Mouse (Mus musculus) gastrocnemius, postnatal 10 days (tissue): ENCODE data around the gene Zmiz1. TPM values are rescaled to one million over a fixed set of nuclear protein-coding genes. Genes with fewer than 3 reads are reported as not detected.

Experiments
- DNase-seq: peaks from one replicate; pipeline ENCODE4 v3.0.0; 2021; ENCODE audit warnings: mixed read lengths
- total RNA-seq, 2 experiments: library from RNA; stranded (reverse); gene quantifications; 2 replicates each; pipeline ENCODE4 v1.2.3; 2021

Gene Zmiz1
- total RNA-seq, 2 experiments from 2014 or later: 31.6 to 43.8 TPM

DNA sequence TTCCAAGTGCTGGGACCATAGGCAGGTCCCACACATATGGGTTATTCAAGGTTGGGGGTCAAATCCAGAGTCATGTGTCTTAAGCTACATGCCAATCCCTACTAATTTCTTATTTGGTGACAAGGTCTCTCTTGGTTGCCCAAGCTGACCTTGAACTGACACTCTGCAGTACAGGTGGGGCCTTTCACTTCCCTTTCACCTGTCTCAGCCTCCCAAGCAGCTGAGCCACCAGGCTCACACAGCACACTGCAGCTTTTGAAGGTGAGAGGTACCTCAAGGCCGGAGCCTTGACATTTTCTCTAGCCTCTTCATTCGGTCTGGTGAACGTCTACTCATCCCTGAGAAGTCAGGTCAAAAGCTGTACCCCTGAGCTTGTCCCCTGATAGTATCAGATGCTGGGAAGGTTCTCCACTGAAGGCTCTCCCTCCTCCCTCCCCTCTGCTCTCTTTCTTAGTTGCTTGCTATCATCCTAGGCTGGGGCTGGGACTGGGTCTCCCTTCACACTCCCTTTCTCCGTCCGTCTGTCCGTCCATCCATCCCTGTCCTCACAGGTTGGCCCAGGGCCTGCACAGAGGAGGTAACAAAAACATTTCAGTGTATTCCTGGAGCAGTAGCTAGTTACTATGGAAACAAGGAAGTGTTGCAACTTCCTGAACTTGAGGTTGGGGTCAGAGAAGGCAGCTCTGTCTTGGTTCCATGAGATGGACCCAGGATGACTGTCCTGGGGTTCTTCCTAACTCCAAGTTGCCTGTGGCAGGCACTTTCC is 13.3 kb downstream of the Zmiz1 start:
- no peak for DNase-seq

DNA sequence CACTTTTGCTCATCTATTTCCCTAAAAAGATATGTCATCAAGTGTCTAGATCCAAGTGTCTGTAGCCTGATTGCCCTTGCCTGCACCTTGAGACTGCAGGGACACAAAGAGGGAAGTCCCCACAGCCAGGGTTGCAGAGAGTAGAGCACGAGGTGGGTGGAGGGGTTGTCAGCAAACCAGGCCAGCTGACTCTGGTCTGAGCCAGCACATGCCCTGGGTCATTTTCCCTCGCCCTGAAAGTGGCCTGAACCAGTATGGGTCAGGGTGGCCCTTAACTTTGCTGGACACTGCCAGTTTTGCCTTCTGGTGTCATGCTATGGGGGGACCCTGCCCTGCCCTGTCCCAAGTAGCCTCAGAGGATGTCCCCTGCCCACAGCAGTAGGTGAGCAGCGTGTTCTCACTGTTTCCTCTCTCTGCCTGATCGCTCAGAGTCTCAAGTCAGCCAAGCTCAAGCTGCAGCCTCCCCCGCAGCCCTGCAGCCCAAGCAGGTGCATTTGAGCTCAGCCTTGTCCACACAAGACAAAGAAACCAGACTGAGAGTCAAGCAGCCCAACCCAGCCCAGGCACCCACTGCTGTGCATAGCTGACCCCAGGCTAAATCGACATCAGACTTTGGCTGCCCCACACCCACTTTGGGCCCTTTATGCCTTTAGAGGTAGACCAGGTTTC is 14.1 kb downstream of the Zmiz1 start:
- DNase-seq: no peak

DNA sequence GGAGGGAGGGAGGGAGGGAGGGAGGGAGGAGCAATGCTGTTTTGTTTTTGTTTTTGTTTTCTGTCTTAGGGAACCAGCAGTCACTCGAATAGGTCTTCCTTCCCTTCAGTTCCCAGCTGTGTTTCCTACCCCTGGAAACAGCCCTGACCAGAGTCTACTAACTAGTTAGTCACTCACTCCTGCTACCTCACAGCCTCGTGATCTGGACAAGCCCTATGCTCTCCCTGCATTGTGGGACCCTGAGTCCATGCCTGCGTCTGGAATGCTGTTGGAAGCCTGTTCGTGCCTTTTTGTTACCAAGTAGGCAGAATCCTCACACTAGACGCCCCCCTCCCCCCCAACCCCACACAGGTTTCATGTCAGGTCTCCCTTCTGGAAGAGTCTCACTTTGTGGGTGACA is 15.0 kb downstream of the Zmiz1 start:
- DNase-seq: no peak

DNA sequence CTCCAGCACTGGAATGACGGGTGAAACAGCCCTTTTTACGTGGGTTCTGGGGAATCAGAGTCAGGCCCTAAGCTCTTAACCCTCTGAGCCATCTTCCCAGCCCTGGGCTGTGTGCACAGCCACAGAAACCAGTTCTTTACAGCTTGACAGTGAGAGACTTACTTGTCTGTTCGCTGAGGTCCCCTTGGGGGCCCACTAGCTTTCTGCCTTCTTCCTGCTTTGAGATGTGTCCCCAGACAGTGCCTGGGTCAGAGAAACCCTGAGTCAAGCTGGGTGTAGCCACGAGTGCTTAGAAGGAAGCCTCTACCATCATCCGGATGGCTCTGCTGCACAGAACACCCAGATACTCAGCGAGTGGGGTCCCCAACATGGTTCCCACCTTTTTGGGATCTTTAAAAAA is 15.7 kb downstream of the Zmiz1 start:
- DNase-seq: no peak

DNA sequence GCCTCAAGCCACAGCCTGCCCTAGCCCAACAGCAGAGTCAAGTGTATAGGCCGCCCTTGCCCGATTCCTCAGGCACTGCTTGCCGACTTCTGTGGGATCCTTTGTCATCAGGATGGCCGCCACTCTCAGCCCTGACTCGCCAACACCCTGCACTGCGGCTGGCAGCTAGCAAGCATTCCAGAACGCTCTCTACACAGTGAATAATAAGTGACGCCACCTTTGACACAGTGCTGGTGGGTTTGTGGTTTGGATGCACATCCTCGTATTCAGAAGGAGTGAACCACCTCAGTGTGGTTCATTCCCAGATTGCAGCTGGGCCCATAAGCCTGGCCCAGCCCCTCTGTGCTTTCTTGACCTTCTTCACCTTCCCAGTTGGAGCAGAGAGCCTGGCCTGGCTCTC is 17.1 kb downstream of the Zmiz1 start:
- DNase-seq: no peak

DNA sequence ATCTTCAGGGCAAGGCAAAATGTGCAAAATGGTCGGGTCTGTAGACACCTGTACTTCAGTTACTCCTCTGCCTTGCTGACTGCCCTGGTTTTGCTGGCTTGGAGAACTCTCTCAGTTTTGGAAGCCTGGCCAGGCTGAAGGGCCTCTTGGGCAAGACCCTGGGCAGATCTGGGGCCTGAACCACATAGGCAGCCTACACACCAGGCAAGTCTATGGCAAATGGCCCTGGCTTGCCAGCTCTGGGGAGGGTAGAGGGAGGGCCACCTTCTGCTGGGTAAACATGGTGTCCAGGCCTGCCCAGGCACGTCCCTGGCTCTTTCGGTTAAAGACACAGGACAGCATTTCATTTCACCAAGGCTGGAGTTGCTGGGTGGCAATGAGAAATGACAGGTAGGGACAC is 17.5 kb downstream of the Zmiz1 start:
- DNase-seq: no peak

DNA sequence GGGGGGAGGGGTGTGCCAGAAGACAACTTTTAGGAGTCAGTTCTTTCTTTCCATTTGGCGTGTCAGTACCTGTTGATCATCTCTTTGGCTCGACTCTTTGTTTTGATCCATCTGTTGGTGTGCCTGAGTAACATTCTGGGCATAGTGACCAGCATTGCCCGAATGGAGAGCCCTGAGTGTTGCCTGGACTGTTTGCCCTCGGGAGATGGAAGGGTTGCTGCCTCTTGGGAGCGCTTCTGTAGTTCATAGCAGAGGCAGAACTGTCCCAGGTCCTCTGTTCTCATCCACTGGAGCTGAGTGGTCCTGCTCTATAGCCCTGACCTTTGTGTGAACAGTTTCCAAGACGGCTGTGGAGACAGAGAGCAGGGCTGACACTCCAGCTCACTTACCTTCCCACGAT is 18.3 kb downstream of the Zmiz1 start:
- DNase-seq: no peak

DNA sequence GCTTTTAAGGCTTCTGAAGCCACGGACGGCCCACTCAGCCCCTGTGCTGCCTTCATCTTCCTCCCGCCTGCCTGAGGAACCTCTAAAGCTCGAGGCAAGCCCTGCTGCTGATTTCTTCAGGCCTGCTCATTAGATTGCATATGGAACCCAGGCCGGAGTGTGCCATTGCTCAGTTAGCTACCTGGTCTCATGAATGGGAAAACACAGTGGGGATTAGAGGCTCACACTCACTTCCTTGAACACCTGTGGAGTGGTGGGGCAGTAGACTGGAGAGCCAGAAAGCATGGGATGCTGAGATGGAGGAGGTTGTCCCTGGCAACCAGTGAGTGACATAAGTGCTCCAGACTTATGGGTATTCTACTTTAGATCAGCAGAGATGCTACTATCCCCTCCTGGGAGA is 19.3 kb downstream of the Zmiz1 start:
- DNase-seq: no peak

DNA sequence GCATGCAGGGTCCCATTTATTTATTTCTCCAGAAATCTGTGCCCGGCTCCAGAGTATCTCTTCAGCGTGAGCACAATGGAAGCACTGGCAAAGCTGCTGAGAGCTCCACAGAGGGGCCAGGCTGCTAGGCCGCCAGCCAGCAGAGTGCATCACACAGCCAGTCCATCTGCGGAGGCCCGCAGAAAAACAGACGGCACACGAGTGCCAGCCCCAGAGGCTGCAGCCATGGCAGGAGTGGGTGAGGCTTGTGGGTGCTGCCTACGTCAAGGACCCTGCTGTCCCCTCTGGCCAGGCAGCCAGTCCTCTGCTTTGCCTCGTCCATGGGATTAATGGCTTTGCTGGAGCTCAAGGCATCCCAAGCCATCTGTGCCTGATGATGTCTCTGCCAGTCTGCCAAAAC is 19.8 kb downstream of the Zmiz1 start:
- no peak for DNase-seq

DNA sequence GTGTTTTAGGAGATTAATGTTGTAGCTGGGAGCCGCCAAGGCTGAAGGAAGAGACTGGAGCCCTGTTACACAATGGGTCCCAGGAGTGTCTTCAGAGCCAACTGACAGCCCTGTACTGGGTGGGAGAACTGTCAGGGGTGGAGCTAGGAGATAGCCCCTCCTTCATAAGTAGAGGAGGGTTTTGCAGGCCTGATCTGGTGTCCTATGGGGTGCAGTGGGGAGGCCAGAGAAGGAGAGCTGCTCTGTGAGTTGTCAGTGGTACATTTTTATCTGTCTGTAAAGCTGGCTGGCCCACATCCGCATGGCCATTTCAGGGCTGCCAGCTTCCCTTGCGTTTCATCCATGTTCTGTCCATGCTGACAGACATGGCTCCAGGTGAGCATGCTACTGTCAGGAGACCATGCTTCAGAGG is 20.9 kb downstream of the Zmiz1 start:
- DNase-seq: no peak

DNA sequence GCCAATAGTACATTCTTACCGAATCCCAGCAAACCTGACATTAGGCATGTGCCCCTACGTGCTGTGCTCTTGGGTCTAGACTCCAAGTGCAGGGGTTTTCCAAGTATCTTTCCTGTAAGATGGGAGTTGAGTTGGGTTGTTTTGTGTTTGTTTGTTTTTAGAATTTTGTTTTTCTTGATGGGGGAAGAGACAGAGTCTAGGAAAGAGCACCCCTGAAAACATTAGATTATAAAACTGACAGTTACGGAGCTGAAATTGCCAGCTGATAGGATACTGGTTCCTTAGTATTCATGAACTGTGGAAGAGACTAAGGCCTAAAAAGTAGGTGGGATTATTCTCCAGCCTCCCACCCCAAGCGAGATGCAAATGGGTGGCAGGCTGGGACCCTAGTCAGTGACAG is 21.5 kb downstream of the Zmiz1 start:
- DNase-seq: no peak

DNA sequence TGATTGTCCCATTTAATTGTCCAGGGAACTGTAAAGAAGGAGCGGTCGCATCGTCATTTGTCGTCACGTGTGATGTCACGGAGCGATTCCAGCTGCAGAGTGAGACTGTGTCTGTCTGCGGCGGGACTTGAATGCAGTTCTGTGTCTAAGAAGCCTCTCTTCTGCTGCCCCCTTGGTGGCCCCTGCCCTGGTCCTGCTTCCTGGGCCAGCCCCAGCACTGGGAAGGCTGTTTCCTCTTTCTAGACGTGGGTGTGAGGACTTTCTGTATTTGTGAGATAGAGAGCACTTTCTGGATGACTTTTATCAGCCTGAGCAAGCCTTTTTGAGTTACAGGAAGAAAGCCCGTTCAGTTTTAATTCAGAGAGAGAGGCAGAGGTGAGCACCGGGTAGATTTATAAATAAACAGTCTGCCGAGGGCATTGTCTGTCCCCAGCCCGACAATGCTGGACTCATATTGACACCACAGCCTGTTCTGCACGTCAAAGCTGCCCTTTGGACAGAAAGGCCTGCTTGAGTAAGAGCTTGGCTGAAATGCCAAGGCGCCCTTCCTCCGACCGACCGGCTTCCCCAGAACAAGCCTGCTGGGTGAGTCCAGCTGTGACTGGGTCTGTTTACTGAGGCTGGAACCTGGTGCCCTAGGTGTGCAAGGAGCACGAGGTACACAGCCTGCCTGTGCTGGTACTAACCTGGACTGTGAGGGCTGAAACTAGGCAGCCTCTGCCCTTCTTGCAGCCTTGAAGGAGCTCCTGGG is 22.1 kb downstream of the Zmiz1 start:
- no peak for DNase-seq

DNA sequence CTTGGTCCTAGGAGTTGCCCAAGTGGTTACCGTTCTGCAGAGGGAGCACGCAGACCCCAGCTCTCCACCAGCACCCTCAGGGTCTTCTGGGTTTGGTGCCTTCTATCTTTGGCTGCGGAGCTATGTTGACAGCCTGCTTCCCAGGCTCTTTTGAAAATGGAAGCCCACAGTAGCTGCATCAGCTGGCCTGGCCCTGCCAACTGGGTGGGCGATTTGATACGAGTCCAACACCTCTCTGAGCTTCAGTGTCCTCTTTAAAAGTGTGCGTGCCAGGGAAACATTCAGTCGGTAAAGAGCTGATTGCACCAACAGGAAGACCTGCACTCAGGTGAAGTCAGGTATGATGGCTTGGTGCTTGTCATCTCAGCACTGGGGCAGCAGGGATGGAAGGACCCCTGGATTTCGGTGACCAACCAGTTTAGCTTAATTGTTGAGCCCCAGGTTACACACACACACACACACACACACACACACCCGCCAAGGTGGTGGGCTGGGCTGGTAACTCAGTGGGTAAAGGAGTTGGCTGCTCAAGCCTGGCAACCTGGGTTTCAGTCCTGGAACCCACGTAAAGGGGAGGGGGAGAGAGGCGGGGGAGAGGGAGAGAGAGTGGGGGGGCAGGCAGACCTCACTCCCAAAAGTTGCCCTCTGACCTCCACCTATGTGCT is 22.8 kb downstream of the Zmiz1 start:
- DNase-seq: no peak

DNA sequence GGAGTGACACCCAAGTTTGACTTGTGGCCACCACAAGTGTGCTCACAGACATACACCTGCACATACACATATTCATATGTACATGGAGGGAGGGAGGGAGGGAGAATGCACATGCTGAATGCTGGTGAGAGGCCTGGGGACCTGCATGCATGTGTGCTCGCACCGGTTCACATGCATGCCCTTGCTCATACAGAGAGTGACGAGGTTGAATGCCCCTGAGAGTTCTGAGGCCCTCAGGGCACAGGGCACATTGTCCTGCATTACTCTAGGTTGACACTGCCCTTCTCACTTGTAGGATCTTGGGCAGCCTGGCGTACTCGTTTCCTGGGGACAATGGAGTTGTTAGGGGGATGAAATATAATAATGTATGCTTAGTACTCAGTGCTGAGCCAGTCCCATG is 23.4 kb downstream of the Zmiz1 start:
- no peak for DNase-seq

DNA sequence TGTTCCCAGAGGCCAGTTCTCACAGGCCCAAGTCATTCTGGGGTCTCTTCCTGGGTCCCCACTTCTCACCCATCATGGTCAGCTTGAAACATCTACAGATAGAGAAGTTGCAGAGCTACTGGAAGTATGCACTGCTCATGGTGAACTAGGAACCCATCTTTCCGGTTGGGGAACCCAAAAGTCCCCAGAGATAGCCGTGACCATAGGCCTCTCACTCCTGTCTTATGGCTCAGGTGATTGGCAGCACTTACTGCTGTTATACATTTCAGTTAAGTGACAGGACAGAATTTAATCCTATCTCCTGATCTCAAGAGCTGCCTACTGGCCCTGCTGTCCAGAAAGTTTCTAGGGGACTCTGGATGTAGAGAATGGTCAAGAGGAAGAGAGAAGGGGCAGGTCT is 24.3 kb downstream of the Zmiz1 start:
- no peak for DNase-seq

DNA sequence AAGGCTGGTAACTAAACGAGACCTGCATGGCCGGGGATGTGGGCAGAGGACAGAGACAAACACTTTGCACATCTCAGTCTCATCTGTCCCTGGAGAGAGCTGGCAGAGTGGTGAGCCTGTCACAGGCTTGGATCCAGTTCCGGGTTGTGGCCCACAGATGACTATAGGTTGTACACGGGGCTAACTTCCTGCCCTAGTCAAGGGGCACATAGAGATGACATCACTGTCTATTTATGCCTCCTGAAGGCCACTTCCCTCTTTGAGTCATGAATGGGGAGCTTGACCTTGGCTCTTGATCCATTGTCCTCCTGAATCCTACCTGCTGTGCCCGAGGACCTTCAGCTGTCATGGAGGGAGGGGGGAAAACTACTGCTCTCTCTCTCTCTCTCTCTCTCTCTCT is 25.1 kb downstream of the Zmiz1 start:
- DNase-seq: no peak

DNA sequence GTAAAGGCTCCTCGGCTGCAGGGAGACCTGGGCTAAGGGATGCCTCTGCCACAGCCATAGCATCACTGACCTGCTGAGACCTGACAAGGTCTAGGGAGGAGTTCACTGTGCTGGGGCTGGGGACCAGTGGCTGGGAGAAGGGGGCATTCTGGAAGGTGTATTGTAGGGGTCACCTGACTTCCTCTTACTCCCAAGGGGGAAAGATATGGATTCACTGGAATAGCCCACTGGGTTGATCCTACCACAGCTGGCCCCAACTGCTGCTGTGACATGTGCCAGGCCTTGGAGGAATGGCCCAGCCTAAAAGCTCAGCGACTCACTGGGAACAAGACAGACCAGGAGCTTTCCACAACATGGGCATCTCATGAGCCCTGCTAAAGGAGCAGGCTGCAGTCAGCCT is 27.2 kb downstream of the Zmiz1 start:
- DNase-seq: no peak

DNA sequence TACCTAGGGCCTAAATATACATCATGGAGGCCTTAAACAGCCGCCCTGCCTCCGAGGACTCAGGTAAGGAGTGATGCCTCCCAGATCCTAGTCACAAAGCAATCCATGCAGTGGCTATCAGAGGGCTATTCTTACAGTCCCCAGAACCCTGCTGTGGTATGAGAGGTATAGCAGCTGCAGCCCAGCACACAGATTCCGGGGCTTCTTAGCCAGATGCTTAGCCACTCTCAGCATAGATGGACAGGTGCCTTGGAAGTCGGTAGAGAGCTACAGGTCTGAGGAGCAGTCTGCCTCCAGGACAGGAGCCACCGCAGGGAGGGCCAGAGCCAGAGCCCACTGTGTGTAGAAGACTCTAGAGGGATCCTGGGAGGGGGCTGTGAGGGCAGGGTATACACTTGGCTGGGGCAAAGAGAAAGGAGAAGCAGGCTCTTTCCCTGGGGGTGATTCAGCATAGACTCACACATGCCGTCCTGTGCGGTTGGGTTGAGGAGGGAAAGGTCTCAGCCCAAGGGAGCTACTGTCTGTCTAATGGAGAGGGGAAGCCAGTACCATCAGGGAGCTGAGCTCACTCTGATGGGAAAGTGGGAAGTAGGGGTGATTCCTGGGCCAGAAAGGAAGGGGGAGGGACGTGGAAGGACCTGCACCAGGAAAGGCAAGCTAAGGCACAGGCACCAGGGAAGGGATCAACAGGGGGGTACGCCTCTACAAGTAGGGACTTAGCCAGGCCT is 27.9 kb downstream of the Zmiz1 start:
- no peak for DNase-seq

DNA sequence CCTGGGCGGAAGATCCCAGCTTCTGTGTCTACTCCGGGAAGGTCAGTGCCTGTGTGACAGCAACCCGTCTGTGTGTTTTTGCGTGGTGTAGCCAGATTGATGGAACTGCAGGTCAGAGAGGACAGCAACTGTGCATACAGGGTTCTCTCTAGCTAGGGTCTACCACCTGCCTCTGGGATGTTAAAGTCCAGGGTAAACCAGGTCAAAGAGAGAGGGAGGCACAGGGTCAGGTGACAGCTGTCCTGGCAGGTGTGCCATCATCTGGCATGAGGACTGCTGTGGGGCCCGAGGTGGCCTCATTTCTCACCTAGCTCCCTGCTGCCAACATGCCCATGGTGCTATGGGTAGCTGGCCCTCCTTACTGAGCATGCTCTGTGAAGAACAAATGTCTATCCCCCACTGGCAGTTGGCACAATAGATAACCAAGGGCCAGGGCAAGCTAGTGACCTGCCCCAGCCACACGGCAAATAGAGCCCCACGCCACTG is 28.5 kb downstream of the Zmiz1 start:
- no peak for DNase-seq

DNA sequence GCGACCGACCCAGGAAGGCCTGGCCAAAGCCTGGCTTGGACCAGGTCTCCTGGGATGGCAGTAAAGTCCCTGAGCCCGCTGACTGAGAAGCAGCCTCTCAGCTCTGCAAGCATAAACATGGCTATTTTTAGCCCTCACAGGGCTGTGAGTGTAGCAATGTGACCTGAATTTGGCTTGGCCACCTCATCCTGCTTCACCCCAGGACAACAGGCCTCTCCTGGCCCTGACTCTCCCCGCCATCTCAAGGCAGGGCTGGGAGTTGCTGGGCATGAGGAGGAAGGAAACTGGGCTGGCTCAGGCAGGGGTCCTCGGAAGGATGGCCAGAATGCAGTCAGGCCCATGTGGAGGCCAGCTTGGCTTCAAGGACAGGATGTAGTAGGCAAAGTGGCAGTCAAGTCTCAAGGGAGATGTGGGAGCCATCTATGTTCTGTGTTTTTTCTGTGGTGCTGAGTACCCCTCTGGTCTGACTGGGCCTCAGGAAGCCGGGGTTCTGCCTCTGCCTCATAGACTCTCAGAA is 29.2 kb downstream of the Zmiz1 start:
- DNase-seq: no peak

DNA sequence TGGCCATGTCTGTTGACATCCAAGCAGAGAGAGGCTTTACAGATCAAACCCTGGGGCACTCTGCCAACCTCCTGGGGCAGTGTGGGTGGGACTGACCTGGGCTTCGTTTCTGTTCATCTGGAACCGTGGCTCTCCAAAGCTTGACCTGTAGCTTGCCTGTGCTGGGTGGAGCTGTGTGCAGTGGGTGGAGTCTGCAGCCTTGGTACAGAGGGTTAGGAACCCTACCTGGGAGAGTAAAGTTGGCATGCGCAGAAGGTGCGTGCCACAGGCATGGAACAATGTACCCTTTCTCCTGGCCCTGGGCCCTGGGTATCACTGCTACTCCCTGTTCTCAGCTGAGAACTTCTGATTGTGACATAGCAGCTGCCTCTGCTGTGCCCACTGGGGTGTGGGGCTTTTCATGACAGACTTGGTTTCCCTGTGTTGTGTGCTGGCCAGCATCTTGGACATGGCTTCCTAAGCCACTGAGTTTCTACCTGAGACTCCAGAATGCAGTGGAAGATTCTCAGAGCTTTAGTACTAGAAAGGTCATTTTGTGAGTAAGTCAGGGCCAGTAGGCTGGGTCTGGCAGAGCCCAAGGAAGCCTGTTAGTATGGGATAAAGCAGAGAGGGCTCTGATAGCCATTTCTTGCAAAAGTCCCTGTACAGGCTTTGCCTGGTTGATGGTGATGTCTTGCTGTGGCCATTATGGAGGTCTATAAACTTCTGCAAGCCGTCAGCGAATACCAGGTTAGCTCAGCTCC is 30.5 kb downstream of the Zmiz1 start:
- DNase-seq: no peak
